Mouse (Mus musculus): ENCODE measurements at regions not wholly inside any gene's neighbourhood (a gene's known extent, or its start where the extent isn't known, plus 50 kb on each side); places are given as distances from the start of the nearest gene placed in this dataset.

DNA sequence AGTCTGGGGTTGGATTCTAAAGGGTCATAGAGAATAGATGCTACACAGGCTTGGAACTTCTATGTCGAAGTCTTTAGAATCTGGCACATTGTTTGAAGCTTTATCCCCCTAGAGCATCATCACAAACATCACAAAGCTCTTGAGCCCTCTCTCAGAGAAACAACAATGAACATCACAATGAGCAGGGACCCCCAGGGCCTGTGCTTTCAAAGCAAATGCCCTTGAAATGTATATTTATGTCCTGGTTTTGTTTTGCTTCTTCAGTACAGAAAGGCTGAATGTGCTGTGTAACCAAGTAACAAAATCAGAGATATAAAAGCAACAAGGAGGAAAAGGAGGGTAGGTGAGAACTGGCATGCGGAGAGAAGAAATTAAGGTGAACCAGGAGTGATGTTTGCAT lies 330.6 kb upstream of the Tenm4 start:
- no peak for TF ChIP-seq POLR2A (IDR thresholded peaks at IDR 0.05; ENCODE audit: extremely low read depth, insufficient read depth, low read length)
- TF ChIP-seq CTCF (IDR thresholded peaks at IDR 0.05; ENCODE audit: extremely low read depth, insufficient read depth, low read length): no peak
